Mouse (Mus musculus) limb, embryonic 12.5 days (tissue): Measurements from ENCODE around the gene Serhl. TPM values are rescaled to one million over a fixed set of nuclear protein-coding genes. Genes with fewer than 3 reads are reported as not detected.
A peak's percentile ranks its signal among the peaks of the same experiment; 100 is the strongest.
"Not testable (repeated sequence)": the region's sequence is repeated elsewhere in the genome, so short reads cannot be mapped to it uniquely, and the experiment has no call there.

Source experiments
- ATAC-seq: fragments of 200-750 bp; cut with Nextera tagmentation; 2 replicates; pipeline ENCODE4 v1.8.0; 2017; ENCODE audit warnings: low read depth, moderate TSS enrichment; ENCODE audit not compliant: insufficient number of reproducible peaks, insufficient read depth, low FRiP score, low TSS enrichment
- H3K27ac ChIP-seq: fragments of 300-500 bp; sonication (generic); 2 replicates; pipeline ENCODE4 v1.5.1; 2016; ENCODE audit warnings: mild to moderate bottlenecking, moderate library complexity
- H3K27me3 ChIP-seq: fragments of 300-500 bp; sonication (generic); 2 replicates; pipeline ENCODE4 v1.6.1; 2016; ENCODE audit warnings: mild to moderate bottlenecking, moderate library complexity
- H3K36me3 ChIP-seq: fragments of 300-500 bp; sonication (generic); 2 replicates; pipeline ENCODE4 v1.6.1; 2016; ENCODE audit warnings: mild to moderate bottlenecking, moderate library complexity
- H3K4me1 ChIP-seq: fragments of 300-500 bp; sonication (generic); replicated peaks from 2 replicates; pipeline ENCODE4 v1.6.1; 2016
- H3K4me2 ChIP-seq: fragments of 300-500 bp; sonication (generic); 2 replicates; pipeline ENCODE4 v1.6.1; 2016; ENCODE audit warnings: mild to moderate bottlenecking, moderate library complexity
- H3K4me3 ChIP-seq: fragments of 300-500 bp; sonication (generic); replicated peaks from 2 replicates; pipeline ENCODE4 v1.5.1; 2016; ENCODE audit warnings: mild to moderate bottlenecking
- H3K9ac ChIP-seq: fragments of 300-500 bp; sonication (generic); replicated peaks from 2 replicates; pipeline ENCODE4 v1.6.1; 2016; ENCODE audit warnings: mild to moderate bottlenecking, moderate library complexity
- H3K9me3 ChIP-seq: fragments of 300-500 bp; sonication (generic); 2 replicates; pipeline ENCODE4 v1.6.1; 2016; ENCODE audit warnings: mild to moderate bottlenecking, moderate library complexity
- WGBS: fragments of 180-500 bp; shearing (Covaris S2); methylation state at CpG from one replicate; pipeline ENCODE4 v1.1.7; 2016; 5-methylcytosine and 5-hydroxymethylcytosine counted together
- polyA plus RNA-seq: library from polyadenylated mRNA; unstranded; fragments of >200 nt; fragmentation: Nextera tagmentation; extraction: Ambion mirVana; gene quantifications from 2 replicates; pipeline ENCODE4 v1.2.1, GENCODE M21; 2016

Serhl gene
- polyA plus RNA-seq, 1 experiment from 2014 or later: 61.3 TPM

DNA sequence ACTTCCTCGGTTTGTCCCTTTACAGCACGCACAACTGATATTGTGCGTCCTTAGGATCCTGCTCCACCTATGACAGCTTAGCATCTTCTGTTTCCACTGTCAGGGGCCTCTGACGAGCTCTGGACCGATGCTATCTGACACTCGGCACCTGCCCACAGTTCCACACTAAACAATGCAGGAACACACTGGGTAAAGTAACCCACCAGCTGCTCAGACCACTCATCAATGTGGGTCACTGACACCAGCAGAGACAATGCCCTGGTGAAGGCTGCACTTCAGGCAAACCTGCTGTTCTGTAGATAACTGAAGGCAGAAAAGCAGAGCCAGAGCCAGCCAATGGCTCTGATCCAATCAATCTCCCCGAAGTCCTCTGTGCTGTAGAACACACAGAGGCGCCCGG lies 37.3 kb downstream of the Serhl start:
- Histone ChIP-seq H3K4me2 (no peak overlapping the region), H3K27ac (0 out of 2 replicates have a peak overlapping the region, but pooled peaks have one; percentile 41), H3K9ac (no peak overlapping the region), H3K4me1 (peaks cover 6% of the 10 kb centered on the region; the same call in 1 of the 2 replicates), H3K27me3 (no peaks in the 10 kb centered on the region), H3K36me3 (peaks cover 65% of the 10 kb centered on the region), H3K9me3 (no peaks in the 10 kb centered on the region), H3K4me3 (no peak overlapping the region)
- no peak for ATAC-seq
- WGBS: 91% methylated on average over 9 of the region's 9 CpGs

DNA sequence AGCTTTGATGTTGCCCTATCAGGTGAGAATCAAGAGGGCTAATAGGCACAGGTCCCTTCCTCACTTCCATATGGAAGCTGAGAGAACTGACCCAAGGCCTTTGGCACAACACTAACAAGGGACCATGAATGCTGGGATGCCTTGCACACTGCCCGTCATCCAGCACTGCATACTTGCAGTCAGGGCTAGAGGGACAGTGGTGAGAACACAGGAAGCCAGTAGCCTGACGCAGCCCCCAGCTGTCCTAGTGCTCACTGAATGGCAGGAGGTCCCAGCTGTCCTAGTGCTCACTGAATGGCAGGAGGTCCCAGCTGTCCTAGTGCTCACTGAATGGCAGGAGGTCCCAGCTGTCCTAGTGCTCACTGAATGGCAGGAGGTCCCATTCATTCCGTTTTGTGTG lies 37.7 kb downstream of the Serhl start:
- ATAC-seq, H3K27me3 ChIP-seq, H3K9me3 ChIP-seq, H3K9ac ChIP-seq, H3K4me1 ChIP-seq, H3K4me3 ChIP-seq, H3K4me2 ChIP-seq: not testable (repeated sequence)
- 88% methylated on average over 3 of the region's 3 CpGs for WGBS
- Histone ChIP-seq H3K27ac (0 out of 2 replicates have a peak overlapping the region, but pooled peaks have one; percentile 41), H3K36me3 (peaks cover 69% of the 10 kb centered on the region)

GRCm38 (mm10) chr15:83129530-83130231 lies 40.4 kb downstream of the Serhl start:
- Histone ChIP-seq H3K4me3 (no peak overlapping the region), H3K27ac (no peak overlapping the region), H3K27me3 (no peaks in the 10 kb centered on the region), H3K9me3 (no peaks in the 10 kb centered on the region), H3K9ac (no peak overlapping the region), H3K4me2 (no peak overlapping the region), H3K36me3 (peaks cover 96% of the 10 kb centered on the region), H3K4me1 (0 out of 2 replicates have a peak, but pooled peaks cover under 1% of the 10 kb centered on the region)
- ATAC-seq: no peak
- WGBS: 92% methylated on average over 7 of the region's 7 CpGs

GRCm38 (mm10) chr15:83134671-83135070 lies 45.4 kb downstream of the Serhl start:
- Histone ChIP-seq H3K36me3 (peaks cover 90% of the 10 kb centered on the region), H3K9me3 (no peaks in the 10 kb centered on the region), H3K27me3 (no peaks in the 10 kb centered on the region), H3K4me2 (no peak overlapping the region), H3K9ac (no peak overlapping the region), H3K4me1 (no peaks in the 10 kb centered on the region), H3K4me3 (no peak overlapping the region), H3K27ac (no peak overlapping the region)
- WGBS: 90% methylated on average over 6 of the region's 6 CpGs
- no peak for ATAC-seq

DNA sequence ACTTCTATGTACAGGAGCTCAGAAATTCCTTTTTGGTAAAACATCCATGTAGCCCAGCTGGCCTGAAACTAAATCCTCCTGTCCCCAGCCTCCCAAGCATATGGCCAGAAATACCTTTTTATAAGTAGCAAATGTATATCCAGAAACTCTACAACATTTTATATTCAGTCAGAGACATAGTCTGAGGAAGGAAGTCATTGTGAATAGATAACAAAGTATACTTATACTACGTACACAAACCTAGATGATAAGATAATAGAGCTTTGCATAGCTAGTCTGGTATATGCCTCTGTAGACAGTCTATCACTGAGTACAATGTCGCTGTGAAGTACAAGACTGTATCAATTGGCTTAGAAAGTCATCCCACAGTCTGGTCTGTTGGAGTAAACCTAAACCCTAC lies 46.3 kb downstream of the Serhl start:
- peaks cover 84% of the 10 kb centered on the region for H3K36me3 ChIP-seq
- H3K9ac ChIP-seq: no peak overlapping the region
- ATAC-seq: no peak
- 89% methylated on average over 2 of the region's 2 CpGs for WGBS
- H3K4me2 ChIP-seq: no peak overlapping the region
- no peaks in the 10 kb centered on the region for H3K27me3 ChIP-seq
- H3K27ac ChIP-seq: no peak overlapping the region
- no peaks in the 10 kb centered on the region for H3K4me1 ChIP-seq
- no peaks in the 10 kb centered on the region for H3K9me3 ChIP-seq
- no peak overlapping the region for H3K4me3 ChIP-seq

GRCm38 (mm10) chr15:83142861-83143260 lies 53.6 kb downstream of the Serhl start:
- Histone ChIP-seq H3K36me3 (peaks cover 51% of the 10 kb centered on the region), H3K9ac (no peak overlapping the region), H3K4me1 (peaks cover 6% of the 10 kb centered on the region; the same call in 1 of the 2 replicates), H3K27me3 (no peaks in the 10 kb centered on the region), H3K27ac (peak overlapping the region; percentile 20; the same call in 1 of the 2 replicates), H3K4me3 (no peak overlapping the region), H3K4me2 (no peak overlapping the region), H3K9me3 (no peaks in the 10 kb centered on the region)
- 63% methylated on average over 5 of the region's 5 CpGs for whole genome bisulfite sequencing
- no peak for ATAC-seq

- 92% methylated on average over 6 of the region's 6 CpGs for WGBS
- Histone ChIP-seq H3K27ac (no peak overlapping the region), H3K4me3 (no peak overlapping the region), H3K36me3 (peaks cover 39% of the 10 kb centered on the region), H3K9me3 (no peaks in the 10 kb centered on the region), H3K27me3 (no peaks in the 10 kb centered on the region), H3K4me2 (no peak overlapping the region), H3K9ac (no peak overlapping the region), H3K4me1 (peaks cover 10% of the 10 kb centered on the region; the same call in 1 of the 2 replicates)
- no peak for ATAC-seq
Observed at GRCm38 (mm10) chr15:83145541-83145940, 56.2 kb downstream of the Serhl start.

GRCm38 (mm10) chr15:83148395-83148794 lies 59.1 kb downstream of the Serhl start:
- WGBS: 3% methylated on average over 21 of the region's 21 CpGs
- Histone ChIP-seq H3K4me1 (peaks cover 10% of the 10 kb centered on the region; the same call in 1 of the 2 replicates), H3K36me3 (peaks cover 45% of the 10 kb centered on the region)

GRCm38 (mm10) chr15:83148801-83149195 lies 59.5 kb downstream of the Serhl start:
- H3K27me3 ChIP-seq: no peaks in the 10 kb centered on the region
- ATAC-seq: peak; percentile 75
- WGBS: under 1% methylated on average over 41 of the region's 41 CpGs
- peaks cover 49% of the 10 kb centered on the region for H3K36me3 ChIP-seq
- peak overlapping the region; percentile 97 for H3K27ac ChIP-seq
- H3K9me3 ChIP-seq: no peaks in the 10 kb centered on the region
- peaks cover 10% of the 10 kb centered on the region; the same call in 1 of the 2 replicates for H3K4me1 ChIP-seq
- peak overlapping the region; percentile 85 for H3K4me3 ChIP-seq
- peak overlapping the region; percentile 81 for H3K4me2 ChIP-seq
- H3K9ac ChIP-seq: peak overlapping the region; percentile 93

More at GRCm38 (mm10) chr15:83148395-83148794, 59.1 kb downstream of the Serhl start:
- peak overlapping the region; percentile 93 for H3K9ac ChIP-seq
- H3K4me2 ChIP-seq: peak overlapping the region; percentile 81
- peak overlapping the region; percentile 85 for H3K4me3 ChIP-seq
- ATAC-seq: no peak
- H3K27me3 ChIP-seq: no peaks in the 10 kb centered on the region
- H3K9me3 ChIP-seq: no peaks in the 10 kb centered on the region
- H3K27ac ChIP-seq: peak overlapping the region; percentile 97

DNA sequence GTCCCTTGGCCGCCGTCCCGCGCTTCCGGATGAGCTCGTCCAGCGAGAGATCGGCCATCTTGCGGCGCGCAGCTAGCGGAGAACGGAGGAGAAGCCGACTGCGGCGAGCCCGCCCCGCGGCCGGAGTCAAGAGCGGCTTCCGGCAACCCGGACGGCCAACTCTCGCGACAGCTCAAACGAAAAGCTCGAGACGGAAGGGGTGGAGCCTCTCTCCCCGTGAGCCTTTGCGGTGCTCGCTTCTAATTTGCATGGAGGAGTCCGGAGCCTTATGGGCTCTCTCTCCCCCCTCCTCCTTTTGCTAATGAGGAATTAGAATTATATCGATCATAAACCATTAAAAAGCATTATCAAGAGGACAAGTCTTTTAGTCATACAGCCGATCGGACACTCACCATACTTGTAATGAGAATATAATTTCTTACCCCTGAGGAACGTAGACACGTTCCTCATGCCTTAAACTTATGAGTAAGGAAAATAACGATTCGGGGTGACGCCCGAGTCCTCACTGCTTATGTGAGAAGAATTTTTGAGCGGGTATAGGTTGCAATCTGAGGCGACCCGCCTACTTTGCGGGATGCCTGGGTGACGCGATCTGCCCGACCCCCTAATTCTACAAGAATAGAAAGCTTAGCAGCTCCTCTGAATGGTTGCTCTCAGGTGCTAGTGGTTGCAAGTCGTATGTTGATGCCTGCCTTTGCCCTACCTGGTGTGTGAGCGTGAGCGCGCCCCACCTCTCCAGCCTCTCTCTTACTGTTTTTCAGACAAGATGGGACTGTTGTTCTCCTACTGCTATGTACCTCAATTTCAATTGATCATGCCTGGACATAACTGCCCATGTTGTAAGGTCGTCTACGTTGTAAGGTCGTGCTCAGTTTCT lies 60.1 kb downstream of the Serhl start, which contains the start of gene Poldip3:
TSS of gene Poldip3 (minus strand) at position 189 of the 877 bp plus-strand sequence.
- peak within 1 kb of the TSS; percentile 93 for H3K9ac ChIP-seq
- no peaks in the 10 kb centered on the region for H3K27me3 ChIP-seq
- peak within 1 kb of the TSS; percentile 81 for H3K4me2 ChIP-seq
- peak; percentile 91 for ATAC-seq
- H3K9me3 ChIP-seq: no peaks in the 10 kb centered on the region
- WGBS: under 1% methylated on average over 56 of the region's 56 CpGs
- H3K4me3 ChIP-seq: peak within 1 kb of the TSS; percentile 85
- H3K4me1 ChIP-seq: peaks cover 7% of the 10 kb centered on the region; the same call in 1 of the 2 replicates
- H3K36me3 ChIP-seq: peaks cover 49% of the 10 kb centered on the region
- peak within 1 kb of the TSS; percentile 97 for H3K27ac ChIP-seq

- peak overlapping the region; percentile 85 for H3K4me3 ChIP-seq
- peak overlapping the region; percentile 97 for H3K27ac ChIP-seq
- no peaks in the 10 kb centered on the region for H3K9me3 ChIP-seq
- peak overlapping the region; percentile 81 for H3K4me2 ChIP-seq
- H3K9ac ChIP-seq: 0 out of 2 replicates have a peak overlapping the region, but pooled peaks have one; percentile 24
- ATAC-seq: no peak
- H3K36me3 ChIP-seq: peaks cover 45% of the 10 kb centered on the region
- WGBS: 19% methylated on average over 3 of the region's 3 CpGs
- H3K4me1 ChIP-seq: peaks cover 7% of the 10 kb centered on the region; the same call in 1 of the 2 replicates
- no peaks in the 10 kb centered on the region for H3K27me3 ChIP-seq
Observed at GRCm38 (mm10) chr15:83150073-83150442, 60.8 kb downstream of the Serhl start.
